Mouse (Mus musculus) spleen, adult 12 weeks (tissue): ENCODE measurements at regions not wholly inside any gene's neighbourhood (a gene's known extent, or its start where the extent isn't known, plus 50 kb on each side); places are given as distances from the start of the nearest gene placed in this dataset.
A peak's percentile ranks its signal among the peaks of the same experiment; 100 is the strongest.
"Not testable (repeated sequence)": the region's sequence is repeated elsewhere in the genome, so short reads cannot be mapped to it uniquely, and the experiment has no call there.

ENCODE experiments used
- DNase-seq: peaks from one replicate; pipeline ENCODE4 v3.0.0; 2022; ENCODE audit warnings: low spot score

- peak; percentile 19 for DNase-seq
Observed at GRCm38 (mm10) chr1:184235131-184235983, 201.3 kb upstream of the 1700056E22Rik start.

GRCm38 (mm10) chr1:184234320-184234988 is 200.4 kb upstream of the 1700056E22Rik start:
- DNase-seq, result no peak

- no peak for DNase-seq
Observed at GRCm38 (mm10) chr1:184233741-184234255, 199.7 kb upstream of the 1700056E22Rik start.

- DNase-seq, result no peak
Observed at GRCm38 (mm10) chr1:184222326-184222725, 188.2 kb upstream of the 1700056E22Rik start.

GRCm38 (mm10) chr1:184221792-184222191 is 187.7 kb upstream of the 1700056E22Rik start:
- DNase-seq, result no peak

GRCm38 (mm10) chr1:184197272-184197671 is 163.2 kb upstream of the 1700056E22Rik start:
- no peak for DNase-seq

GRCm38 (mm10) chr1:184191325-184191724 is 157.2 kb upstream of the 1700056E22Rik start:
- no peak for DNase-seq

GRCm38 (mm10) chr1:184187582-184187981 is 153.5 kb upstream of the 1700056E22Rik start:
- DNase-seq, result no peak

GRCm38 (mm10) chr1:184182163-184182562 is 148.1 kb upstream of the 1700056E22Rik start:
- no peak for DNase-seq

- DNase-seq, result not testable (repeated sequence)
Observed at GRCm38 (mm10) chr1:184174416-184174815, 140.3 kb upstream of the 1700056E22Rik start.

GRCm38 (mm10) chr1:184173739-184174138 is 139.6 kb upstream of the 1700056E22Rik start:
- no peak for DNase-seq

- DNase-seq, result no peak
Observed at GRCm38 (mm10) chr1:184172986-184173385, 138.9 kb upstream of the 1700056E22Rik start.

- no peak for DNase-seq
Observed at GRCm38 (mm10) chr1:184171601-184172000, 137.5 kb upstream of the 1700056E22Rik start.

- DNase-seq, result no peak
Observed at GRCm38 (mm10) chr1:184170926-184171325, 136.8 kb upstream of the 1700056E22Rik start.

- no peak for DNase-seq
Observed at GRCm38 (mm10) chr1:184169967-184170366, 135.9 kb upstream of the 1700056E22Rik start.

GRCm38 (mm10) chr1:184169034-184169783 is 135.1 kb upstream of the 1700056E22Rik start:
- no peak for DNase-seq

- no peak for DNase-seq
Observed at GRCm38 (mm10) chr1:184166951-184167350, 132.8 kb upstream of the 1700056E22Rik start.

GRCm38 (mm10) chr1:184162526-184162925 is 128.4 kb upstream of the 1700056E22Rik start:
- DNase-seq, result not testable (repeated sequence)

GRCm38 (mm10) chr1:184147713-184148112 is 113.6 kb upstream of the 1700056E22Rik start:
- DNase-seq, result no peak

- no peak for DNase-seq
Observed at GRCm38 (mm10) chr1:184142974-184143373, 108.9 kb upstream of the 1700056E22Rik start.

- DNase-seq, result no peak
Observed at GRCm38 (mm10) chr1:184140486-184140885, 106.4 kb upstream of the 1700056E22Rik start.

GRCm38 (mm10) chr1:184140082-184140481 is 106.0 kb upstream of the 1700056E22Rik start:
- no peak for DNase-seq
